Mouse (Mus musculus): ENCODE data around the gene Creb3l4.

Creb3l4 gene

DNA sequence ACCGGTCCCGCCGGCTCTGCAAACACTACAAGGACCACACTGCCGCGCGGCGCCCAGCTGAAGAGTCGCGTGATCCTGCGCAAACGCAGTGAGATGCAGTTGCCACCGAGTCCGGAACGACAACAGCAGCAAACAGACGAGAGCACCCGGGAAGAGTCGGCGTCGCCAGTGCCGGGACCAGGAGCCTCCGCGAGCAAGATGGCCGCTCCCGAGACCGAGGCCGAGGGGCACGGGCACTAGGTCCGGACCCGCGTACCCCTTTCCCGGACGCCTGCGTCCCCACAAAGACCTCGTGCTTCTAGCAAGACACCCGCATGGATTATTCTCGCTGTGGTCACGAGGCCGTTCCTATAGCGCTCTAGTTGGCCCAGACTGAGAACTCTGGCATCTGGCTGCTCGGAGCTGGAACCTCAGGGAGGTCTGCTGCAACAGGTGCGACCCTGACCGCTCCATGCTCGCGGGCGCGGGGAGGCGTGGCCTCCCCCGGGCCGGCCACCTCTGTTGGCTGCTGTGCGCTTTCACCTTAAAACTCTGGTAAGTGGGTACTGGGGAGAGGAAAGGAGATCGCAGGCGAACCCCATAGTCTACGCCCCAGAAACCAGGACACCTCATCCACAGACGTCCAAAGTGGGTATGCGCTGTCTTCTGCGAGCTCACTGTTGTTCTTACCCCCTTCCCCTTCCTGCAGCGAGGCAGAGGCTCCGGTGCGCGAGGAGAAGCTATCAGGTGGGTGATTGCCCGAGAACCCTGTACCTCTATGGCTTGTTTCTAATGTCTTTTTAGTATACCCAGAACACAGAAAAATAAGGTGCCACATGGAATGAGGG is 11.6 kb downstream of the Creb3l4 start, which contains the start of gene Jtb:
Gene Jtb, plus strand, starts transcription at position 91 of the 827 bp plus-strand sequence.
- peak; percentile 87 to 93 for DNase-seq (ENCODE audit: low spot score in 2 of 2)

DNA sequence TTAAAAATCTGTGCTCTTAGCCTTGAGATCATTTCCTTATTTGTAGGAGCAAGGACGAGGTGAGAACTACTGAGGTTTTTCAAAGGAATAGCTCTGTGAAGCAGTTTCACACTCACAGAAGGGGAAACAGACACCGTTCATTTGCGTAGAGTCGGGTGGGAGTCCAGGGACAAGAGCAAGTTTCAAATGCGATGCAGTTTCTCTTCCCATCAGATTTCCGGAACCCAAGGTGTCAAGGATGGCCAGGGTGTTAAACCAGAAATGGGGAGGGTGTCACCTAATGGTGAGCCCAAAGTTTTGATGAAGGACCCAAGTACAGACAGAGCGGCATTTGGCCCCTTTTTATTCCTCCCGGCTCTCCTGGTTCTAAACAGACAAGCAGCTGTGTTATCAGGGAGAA is 12.2 kb downstream of the Creb3l4 start:
- no peak for DNase-seq (ENCODE audit: low spot score in 2 of 2)

DNA sequence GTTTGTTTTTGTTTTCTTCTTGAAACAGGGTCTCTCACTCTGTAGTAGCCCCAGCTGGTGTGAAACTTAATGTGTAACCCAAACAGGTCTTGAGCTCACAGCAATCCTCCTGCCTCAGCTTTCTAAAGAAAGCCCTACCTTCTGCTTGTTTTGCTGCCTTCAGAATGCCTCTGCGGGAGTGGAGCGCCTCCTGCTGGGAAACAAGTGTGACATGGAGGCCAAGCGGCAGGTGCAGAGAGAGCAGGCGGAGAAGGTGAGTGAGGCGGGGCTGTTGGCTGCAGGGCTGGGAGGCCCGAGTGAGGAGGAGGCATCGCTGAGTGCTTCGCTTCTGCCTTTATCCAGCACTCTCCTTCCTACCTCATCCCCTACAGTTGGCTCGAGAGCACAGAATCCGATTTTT is 19.0 kb downstream of the Creb3l4 start:
- no peak for DNase-seq (ENCODE audit: low spot score in 2 of 2)

DNA sequence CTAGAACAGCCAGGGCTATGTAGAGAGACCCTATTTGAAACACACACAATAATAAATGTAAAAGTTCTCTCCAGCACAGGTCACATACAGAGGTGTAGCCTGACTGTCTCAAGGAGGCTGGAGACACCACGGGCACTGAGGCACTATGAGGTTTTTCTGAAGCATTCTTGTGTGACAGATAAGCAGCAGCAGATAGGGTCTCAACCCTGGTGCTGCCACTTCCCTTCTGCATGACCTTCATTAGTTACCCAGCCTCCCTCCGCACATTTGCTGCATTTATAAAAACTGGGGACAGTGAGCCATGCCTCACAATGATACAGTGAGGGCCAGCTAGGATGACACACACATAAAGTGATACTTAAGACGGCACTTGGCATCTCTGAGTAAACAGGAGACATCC is 20.4 kb downstream of the Creb3l4 start:
- DNase-seq (ENCODE audit: low spot score in 2 of 2), result no peak

DNA sequence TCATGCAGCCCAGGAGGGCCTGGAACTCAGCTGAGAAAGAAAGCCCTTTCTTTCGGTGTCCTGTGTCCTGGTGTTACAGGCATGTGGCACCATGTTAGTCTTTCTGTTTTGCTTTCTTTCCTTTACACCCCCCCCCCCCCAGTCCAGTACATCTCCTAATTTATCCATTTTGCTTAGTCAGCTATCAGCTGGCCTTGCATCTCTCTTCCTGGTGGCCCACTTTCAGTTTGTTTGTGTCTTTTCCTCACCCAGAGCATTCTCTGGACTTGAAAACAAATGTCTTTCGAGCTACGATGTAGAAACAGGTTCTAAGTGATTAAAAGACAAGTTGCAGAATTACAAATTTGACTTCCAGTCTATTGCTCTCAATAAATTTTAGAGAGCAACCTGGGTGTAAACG is 20.9 kb downstream of the Creb3l4 start:
- DNase-seq (ENCODE audit: low spot score in 2 of 2), result no peak

DNA sequence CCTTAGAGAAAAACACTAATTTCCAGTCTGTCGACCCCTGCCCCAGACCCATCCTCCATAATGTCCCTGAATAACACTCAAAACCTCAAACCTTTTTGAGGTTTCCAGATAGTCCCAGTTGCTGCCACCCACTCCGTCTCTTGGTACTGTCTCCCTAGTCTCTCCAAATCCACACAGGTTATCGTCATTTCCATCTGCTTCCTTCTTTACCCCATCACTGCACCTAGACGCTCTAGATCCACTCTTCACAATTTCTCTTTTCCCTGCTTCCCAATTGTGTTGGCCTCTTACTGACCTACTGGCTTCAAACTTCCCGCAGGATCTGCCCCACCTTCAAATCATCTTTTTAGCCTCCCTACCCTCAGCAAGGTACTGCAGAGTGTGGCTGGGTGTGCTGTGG is 22.2 kb downstream of the Creb3l4 start:
- no peak for DNase-seq (ENCODE audit: low spot score in 2 of 2)

DNA sequence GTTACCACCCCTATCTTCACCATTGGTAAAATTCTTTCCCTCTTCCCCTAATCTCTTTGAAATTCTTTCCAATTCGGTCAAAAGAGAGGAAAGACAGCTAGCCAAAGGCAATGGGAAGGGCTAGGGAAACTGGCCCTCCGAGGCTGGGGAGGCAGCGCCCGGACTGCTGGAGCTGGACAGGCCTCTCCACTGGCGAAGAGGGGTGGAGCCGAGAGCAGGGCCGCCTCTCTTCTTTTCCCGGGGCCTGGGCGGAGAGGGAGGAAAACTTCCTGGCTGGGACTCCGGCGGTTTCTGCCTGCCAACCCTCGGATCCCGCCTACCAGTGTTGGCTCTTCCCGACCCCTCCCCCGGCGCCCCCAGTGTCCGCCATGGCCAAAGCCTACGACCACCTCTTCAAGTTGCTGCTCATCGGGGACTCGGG is 22.8 kb downstream of the Creb3l4 start:
- DNase-seq (ENCODE audit: low spot score in 2 of 2), result peak; percentile 41 to 74

DNA sequence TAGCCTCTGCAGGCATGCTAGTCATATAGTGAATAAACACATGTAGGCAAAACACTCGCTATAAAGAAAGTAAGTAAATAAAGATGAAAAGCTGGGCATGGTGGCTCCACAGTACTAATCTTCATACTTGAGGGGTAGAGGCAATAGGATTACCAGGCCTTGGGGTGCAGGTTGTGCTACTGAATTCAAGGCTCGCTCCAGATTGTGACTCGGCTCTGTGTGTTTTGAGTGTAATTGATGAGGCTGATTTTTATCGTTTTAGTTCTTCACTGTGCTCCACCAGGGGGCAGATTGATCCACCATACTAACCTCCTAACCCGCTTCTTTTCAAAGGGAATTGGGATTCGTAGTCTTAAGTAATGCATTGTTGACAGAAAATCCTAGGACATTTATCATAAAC is 23.2 kb downstream of the Creb3l4 start:
- peak in 1 of 2 experiments; percentile 37 for DNase-seq (ENCODE audit: low spot score in 2 of 2)

DNA sequence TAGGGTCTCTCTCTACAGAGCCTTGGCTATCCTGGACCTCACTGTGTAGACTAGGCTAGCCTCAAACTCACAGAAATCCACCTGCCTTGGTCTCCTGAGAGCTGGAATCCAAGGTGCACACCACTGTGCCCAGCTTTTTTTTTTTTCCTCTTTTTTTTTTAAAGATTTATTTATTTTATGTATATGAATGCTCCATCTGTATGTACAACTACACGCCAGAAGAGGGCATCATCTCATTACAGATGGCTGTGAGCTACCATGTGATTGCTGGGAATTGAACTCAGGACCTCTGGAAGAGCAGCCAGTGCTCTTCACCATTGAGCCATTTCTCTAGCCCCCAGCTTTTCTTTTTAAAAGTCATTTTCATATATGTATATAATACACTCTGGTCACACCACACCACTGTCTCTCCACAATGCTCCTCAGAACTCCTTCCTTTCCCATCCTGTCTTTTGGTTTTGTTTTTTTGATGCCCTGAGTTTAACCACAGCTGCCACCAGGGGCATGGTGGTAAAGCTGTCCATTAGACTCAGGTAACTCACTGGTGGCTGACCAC is 27.4 kb downstream of the Creb3l4 start:
- no peak for DNase-seq (ENCODE audit: low spot score in 2 of 2)

DNA sequence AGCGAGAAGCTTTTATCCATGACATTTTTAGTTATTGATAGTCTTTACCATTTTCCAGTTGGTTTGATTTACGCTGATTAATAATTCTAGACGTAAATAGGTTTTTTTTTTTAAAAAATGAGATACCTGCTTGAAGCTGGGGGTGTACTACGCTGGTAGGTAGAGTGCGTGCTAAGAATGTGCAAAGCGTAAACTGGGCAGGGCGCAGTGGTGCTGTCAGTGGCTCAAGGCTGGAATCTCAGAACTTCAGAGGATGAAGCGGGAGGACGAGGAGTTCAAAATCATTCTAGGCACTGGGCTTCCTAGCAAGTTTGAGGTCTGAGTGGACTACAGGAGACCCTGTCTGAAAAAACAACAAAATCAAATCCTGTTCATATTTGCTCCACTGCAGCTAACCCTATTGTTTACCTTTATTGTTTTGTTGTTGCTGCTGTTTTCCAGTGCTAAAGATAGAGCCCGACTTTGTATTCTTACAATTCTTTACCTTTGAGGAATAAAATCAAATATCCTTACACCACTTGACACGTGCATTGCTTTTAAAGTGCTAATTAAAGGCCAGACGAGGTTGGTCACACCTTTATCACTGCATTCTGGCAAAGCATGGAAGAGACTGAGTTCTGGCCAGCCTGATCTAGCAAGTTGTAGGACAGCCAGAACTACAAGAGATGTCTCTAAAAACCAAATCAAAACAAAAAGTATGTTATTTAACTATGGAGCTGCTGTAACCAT is 29.2 kb downstream of the Creb3l4 start:
- DNase-seq (ENCODE audit: low spot score in 2 of 2), result no peak

DNA sequence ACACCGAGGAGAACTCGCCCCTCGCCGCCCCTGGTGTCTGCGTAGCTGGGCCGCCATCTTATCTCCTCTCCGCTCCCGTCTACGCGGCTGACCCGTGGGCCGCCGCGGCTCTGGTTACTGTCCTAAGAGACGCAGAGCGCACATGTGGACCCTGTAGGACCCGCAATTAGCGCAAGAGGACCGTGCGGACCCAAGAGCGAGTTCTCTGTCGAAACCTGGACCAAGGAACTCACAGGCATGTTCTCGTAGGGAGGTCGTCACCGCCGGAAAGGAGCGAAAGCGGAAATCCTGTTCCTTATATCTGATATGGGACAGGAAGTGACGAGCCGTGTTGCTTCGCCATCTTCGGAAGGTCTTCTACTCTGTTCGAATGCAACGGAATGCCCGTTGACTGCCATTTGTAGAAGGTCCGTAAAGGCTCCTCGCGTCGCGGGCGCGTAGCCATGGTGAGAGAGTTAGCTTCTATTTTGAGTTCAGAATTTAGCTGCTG is 29.9 kb downstream of the Creb3l4 start, which contains the start of the genes Rps27 and Rab13:
Gene Rps27, minus strand, starts transcription at position 275 of the 490 bp plus-strand sequence.
Gene Rab13, plus strand, starts transcription at position 319 of the 490 bp plus-strand sequence.
- peak; percentile 83 to 90 for DNase-seq (ENCODE audit: low spot score in 2 of 2)

DNA sequence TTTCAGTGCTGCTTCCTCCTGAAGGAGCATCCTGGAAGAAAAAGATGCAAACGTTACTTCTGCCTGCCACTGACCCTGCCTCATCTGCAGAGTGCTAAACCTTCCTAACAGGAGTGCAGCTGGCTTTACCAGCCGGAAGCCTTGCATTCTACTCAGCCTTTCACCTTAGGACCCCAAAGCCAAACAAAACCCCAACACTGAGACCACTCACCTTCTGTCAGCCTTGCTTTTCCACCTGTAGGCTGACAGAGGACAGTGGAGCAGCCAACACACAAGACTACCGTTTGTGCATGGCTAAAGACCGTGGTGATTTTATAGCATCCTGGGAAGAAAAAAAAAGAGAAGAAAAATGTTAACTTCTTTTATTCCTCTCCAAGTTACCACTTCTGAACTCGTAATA is 30.6 kb downstream of the Creb3l4 start:
- no peak for DNase-seq (ENCODE audit: low spot score in 2 of 2)

DNA sequence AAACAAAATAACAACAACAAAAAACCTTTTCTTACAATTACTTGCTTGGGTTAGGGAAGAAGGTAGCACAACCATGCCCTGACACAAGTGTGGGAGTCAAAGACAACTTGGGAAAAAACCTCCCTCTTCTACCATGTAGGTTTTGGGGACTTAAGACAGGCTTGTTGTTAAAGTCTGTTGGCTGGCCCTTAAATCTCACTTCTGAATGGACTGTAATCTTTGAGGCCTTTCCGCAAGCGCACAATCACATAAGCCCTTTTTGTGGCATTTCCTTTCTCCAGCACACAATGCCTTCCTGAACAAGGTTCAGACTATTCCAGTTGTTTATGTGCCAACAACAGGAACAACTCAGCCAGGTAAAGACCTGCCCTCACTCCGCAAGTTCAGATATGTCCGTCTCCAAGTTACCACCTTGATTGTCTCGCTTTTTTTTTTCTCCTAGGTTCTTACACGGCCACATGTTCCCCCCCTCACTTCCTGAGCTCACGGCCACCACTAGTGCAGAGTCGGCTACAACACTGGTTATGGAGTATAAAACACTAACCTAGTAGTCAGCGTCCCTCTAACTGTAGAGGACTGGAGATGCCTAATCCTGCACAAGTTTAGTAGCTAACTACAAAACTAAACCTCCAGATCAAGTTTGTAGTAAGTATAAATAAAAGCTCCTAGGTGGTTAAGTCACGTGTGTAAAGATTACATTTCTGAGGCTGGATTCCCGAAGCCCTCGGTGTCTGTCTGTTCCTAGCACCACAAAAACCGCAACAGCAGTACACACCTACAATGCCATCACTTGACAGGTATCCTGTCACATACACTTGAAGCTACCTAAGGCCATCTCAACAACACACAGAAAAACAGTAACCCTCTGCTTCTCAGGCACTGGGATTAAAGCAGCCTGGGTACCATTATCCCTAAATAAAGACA is 31.6 kb downstream of the Creb3l4 start:
- no peak for DNase-seq (ENCODE audit: low spot score in 2 of 2)

DNA sequence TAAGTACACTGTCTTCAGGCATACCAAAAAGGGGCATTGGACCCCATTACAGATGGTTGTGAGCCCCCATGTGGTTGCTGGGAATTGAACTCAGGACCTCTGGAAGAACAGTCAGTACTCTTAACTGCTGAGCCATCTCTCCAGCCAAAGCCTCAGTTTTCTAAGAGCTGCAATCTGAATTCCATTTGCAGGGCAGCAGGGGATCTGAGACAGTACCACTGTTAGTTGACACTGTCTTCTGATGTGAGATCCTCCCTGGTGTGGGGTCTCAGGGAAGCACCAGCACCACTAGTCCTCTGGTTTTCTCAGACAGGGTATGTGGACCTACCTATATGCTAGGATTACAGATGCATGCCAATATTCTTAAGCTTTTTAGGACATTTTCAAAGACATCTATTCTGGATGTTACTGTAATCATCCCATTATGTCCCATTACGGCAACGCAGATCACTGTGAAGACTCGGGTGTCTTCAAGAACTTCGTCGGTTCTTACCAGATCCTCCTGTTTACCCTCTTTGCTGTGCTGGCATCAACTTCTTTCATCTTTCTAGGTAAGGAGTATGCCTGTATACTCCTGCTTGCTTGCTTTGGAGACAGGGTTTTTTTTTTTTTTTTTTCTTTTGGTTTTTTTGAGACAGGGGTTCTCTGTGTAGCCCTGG is 33.3 kb downstream of the Creb3l4 start:
- no peak for DNase-seq (ENCODE audit: low spot score in 2 of 2)

DNA sequence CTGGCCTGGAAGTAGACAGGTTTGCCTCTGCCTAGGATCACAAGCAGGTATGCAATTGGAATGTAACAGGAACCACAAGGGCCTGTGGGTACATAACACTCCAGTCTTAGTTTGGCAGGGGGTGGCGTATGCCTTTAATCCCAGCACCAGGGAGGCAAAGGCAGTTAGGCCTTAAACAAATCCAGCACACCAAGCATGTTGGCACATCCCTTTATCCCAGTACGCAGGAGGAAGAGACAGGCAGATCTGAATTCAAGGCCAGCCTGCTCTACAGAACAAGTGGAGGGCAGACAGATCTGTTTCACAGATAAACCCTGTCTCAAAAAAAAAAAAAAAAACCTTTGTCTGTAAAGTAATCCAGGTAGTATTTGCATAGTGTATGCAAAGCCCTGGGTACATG is 34.6 kb downstream of the Creb3l4 start:
- no peak for DNase-seq (ENCODE audit: low spot score in 2 of 2)

DNA sequence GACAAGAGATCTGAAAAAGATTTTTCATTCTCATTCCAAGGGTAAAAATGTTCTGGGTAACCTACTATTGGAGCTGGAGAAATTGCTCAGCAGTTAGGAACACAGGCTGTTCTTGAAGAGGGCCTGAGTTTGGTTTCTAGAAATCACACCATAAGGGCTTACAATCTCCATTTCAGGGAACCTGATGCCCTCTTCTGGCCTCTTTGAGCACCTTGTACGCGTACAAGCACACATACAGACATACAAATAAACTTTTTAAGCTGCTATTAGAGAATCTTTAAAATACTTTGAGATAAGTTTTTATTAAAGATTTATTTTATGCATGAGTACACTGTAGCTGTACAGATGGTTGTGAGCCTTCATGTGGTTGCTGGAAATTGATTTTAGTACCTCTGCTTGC is 38.7 kb downstream of the Creb3l4 start:
- no peak for DNase-seq (ENCODE audit: low spot score in 2 of 2)

DNA sequence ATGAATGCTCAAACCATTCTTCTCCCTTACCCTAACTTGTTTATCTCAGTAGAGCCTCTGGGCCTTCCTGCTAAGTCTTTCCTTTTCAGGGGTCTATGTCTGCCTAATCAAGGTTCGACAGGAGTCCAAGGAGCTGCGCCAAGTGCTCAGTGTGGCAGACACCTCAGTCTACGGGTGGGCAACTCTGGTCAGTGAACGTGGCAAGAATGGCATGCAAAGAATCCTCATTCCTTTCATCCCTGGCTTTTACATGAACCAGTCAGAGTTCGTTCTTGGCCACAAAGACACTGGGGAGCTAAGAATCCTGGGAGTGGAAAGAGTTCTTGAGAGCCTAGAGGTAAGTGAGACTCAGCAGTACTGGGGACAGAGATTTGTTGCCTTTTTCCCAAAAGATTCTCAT is 39.7 kb downstream of the Creb3l4 start:
- DNase-seq (ENCODE audit: low spot score in 2 of 2), result no peak

DNA sequence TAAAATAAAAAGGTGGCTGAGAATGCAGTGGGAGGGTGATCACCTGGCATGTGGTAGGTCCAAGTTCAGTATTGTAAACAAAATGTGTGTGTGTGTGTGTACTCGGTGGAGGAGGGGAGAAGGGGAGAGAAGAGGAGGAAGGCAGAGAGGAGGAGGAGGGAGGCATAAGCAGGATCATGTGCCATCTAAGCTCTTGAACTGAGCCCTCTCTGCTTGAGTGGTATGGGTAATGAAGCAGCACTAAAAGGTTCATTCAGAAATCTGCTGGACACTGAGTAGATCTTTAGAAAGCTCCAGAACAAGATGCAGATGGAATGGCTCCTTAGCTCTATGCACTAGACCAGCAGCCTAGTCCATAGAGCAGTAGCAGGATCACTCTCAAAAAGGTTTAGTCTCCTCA is 40.4 kb downstream of the Creb3l4 start:
- DNase-seq (ENCODE audit: low spot score in 2 of 2), result no peak

DNA sequence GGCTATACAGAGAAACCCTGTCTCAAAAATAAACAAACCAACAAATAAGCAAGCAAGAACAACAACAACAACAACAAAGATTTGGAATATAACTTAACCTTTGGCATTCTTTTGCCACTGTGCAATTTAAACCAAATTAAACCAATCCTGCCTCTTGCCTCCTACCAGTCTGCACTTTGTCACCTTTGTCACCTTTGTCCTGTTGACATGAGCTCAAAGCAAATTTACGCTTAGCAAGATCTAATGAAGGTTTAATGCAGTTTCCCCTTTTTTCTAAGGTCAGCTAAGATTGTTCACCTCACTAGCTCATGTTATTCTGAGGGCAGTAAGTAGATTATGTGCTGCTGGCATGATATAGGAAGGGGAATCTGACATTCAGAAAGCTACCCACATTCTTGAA is 45.8 kb downstream of the Creb3l4 start:
- no peak for DNase-seq (ENCODE audit: low spot score in 2 of 2)

DNA sequence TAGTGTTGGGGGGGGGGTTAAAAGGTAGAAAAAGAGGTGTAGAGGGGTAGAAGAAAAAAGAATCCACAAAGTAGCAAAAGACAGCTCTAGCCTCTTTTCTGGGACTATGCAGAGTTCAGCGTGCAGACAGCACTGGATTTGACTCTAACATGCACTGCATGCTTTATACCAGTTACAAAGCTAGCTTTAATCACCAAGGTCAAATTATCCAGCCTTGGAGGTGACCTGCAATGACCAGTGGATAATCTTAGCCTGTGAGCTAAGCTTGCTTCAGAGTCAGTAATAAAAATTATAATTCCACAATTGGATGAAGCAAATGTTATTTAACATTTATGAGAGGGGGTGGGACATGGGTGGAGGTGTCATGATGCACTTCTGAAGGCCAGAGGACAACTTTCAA is 47.7 kb downstream of the Creb3l4 start:
- no peak for DNase-seq (ENCODE audit: low spot score in 2 of 2)

DNA sequence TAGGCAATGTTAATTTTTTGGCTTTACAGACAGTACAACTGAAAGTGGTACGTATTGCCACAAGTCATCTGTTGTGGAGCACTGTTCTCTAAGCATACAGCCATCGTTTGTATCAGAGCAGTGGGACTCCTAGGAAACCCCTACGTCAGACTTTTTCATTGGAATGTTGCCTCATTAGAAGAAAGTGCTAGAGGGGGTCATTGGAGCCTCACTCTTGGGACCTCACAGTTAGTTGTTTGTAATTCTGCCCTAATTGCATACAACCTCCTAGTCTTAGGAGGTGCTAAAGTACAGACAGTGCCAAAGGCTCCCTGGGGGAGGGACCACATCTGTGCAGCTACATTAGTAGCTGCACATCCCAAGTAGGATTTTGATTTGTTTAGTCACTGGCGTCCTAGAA is 48.6 kb downstream of the Creb3l4 start:
- no peak for DNase-seq (ENCODE audit: low spot score in 2 of 2)

All from spleen, postnatal 4 days (tissue).